Mouse (Mus musculus) kidney, embryonic 14.5 days (tissue): Measurements from ENCODE around the gene Ube2b. TPM values are rescaled to one million over a fixed set of nuclear protein-coding genes. Genes with fewer than 3 reads are reported as not detected.

Experiments used
- ATAC-seq: fragments of 200-750 bp; cut with Nextera tagmentation; 2 replicates; pipeline ENCODE4 v1.8.0; 2017; ENCODE audit warnings: moderate number of reproducible peaks, mild to moderate bottlenecking, moderate TSS enrichment, moderate library complexity; ENCODE audit not compliant: low FRiP score, low TSS enrichment
- H3K27ac ChIP-seq: fragments of 300-500 bp; sonication (generic); 2 replicates; pipeline ENCODE4 v1.5.1; 2014; ENCODE audit warnings: low read depth, mild to moderate bottlenecking, low read length, moderate library complexity, mixed read lengths
- H3K27me3 ChIP-seq: fragments of 300-500 bp; sonication (generic); 2 replicates; pipeline ENCODE4 v1.6.1; 2014; ENCODE audit warnings: mild to moderate bottlenecking, low read length; ENCODE audit not compliant: control insufficient read depth, insufficient read depth
- H3K36me3 ChIP-seq: fragments of 300-500 bp; sonication (generic); 2 replicates; pipeline ENCODE4 v1.6.1; 2014; ENCODE audit warnings: low read length, mixed read lengths; ENCODE audit not compliant: control insufficient read depth, insufficient read depth
- H3K4me1 ChIP-seq: fragments of 300-500 bp; sonication (generic); 2 replicates; pipeline ENCODE4 v1.6.1; 2014; ENCODE audit warnings: low read length, mixed read lengths; ENCODE audit not compliant: control insufficient read depth, insufficient read depth
- H3K4me2 ChIP-seq: fragments of 300-500 bp; sonication (generic); replicated peaks from 2 replicates; pipeline ENCODE4 v1.6.1; 2014; ENCODE audit warnings: low read depth, mild to moderate bottlenecking, low read length
- H3K4me3 ChIP-seq: fragments of 300-500 bp; sonication (generic); 2 replicates; pipeline ENCODE4 v1.5.1; 2014; ENCODE audit warnings: mild to moderate bottlenecking, low read length
- H3K9ac ChIP-seq: fragments of 300-500 bp; sonication (generic); 2 replicates; pipeline ENCODE4 v1.6.1; 2014; ENCODE audit warnings: low read depth, mild to moderate bottlenecking, low read length, moderate library complexity
- H3K9me3 ChIP-seq: fragments of 300-500 bp; sonication (generic); 2 replicates; pipeline ENCODE4 v1.6.1; 2016; ENCODE audit warnings: low read length; ENCODE audit not compliant: control insufficient read depth
- WGBS: fragments of 180-500 bp; shearing (Covaris S2); extraction: QIAGEN DNeasy Blood & Tissue Kit; methylation state at CpG from one replicate; pipeline ENCODE4 v1.1.7; 2014; 5-methylcytosine and 5-hydroxymethylcytosine counted together
- polyA plus RNA-seq: library from polyadenylated mRNA; unstranded; fragments of >200 nt; fragmentation: Nextera tagmentation; extraction: Ambion mirVana; gene quantifications from 2 replicates; pipeline ENCODE4 v1.2.1, GENCODE M21; 2014

Gene Ube2b
- polyA plus RNA-seq, 1 experiment from 2014 or later: 149 TPM

- Histone ChIP-seq H3K9ac (no peak overlapping the region), H3K27ac (no peak overlapping the region), H3K4me3 (no peak overlapping the region), H3K4me2 (no peak overlapping the region), H3K36me3 (no peaks in the 10 kb centered on the region), H3K27me3 (no peaks in the 10 kb centered on the region), H3K9me3 (no peaks in the 10 kb centered on the region), H3K4me1 (no peaks in the 10 kb centered on the region)
- 53% methylated on average over 11 of the region's 11 CpGs for WGBS
- no peak for ATAC-seq
Observed at GRCm38 (mm10) chr11:51960967-51961471, 39.5 kb downstream of the Ube2b start.

GRCm38 (mm10) chr11:51960061-51960460, 40.5 kb downstream of the Ube2b start:
- no peak overlapping the region for H3K9ac ChIP-seq
- H3K9me3 ChIP-seq: no peaks in the 10 kb centered on the region
- no peaks in the 10 kb centered on the region for H3K27me3 ChIP-seq
- no peak overlapping the region for H3K4me3 ChIP-seq
- H3K36me3 ChIP-seq: no peaks in the 10 kb centered on the region
- no peaks in the 10 kb centered on the region for H3K4me1 ChIP-seq
- no peak overlapping the region for H3K4me2 ChIP-seq
- 91% methylated on average over 4 of the region's 4 CpGs for WGBS
- no peak overlapping the region for H3K27ac ChIP-seq
- no peak for ATAC-seq

GRCm38 (mm10) chr11:51959511-51959910, 41.1 kb downstream of the Ube2b start:
- no peaks in the 10 kb centered on the region for H3K4me1 ChIP-seq
- no peak overlapping the region for H3K9ac ChIP-seq
- H3K27me3 ChIP-seq: no peaks in the 10 kb centered on the region
- WGBS: 74% methylated on average over 5 of the region's 5 CpGs
- no peak overlapping the region for H3K27ac ChIP-seq
- no peak for ATAC-seq
- H3K4me2 ChIP-seq: no peak overlapping the region
- no peaks in the 10 kb centered on the region for H3K9me3 ChIP-seq
- H3K4me3 ChIP-seq: no peak overlapping the region
- H3K36me3 ChIP-seq: no peaks in the 10 kb centered on the region

GRCm38 (mm10) chr11:51957760-51958159, 42.8 kb downstream of the Ube2b start:
- no peaks in the 10 kb centered on the region for H3K9me3 ChIP-seq
- WGBS: 87% methylated on average over 4 of the region's 4 CpGs
- no peaks in the 10 kb centered on the region for H3K4me1 ChIP-seq

GRCm38 (mm10) chr11:51956112-51956511, 44.5 kb downstream of the Ube2b start:
- no peaks in the 10 kb centered on the region for H3K9me3 ChIP-seq
- no peak overlapping the region for H3K9ac ChIP-seq
- no peak overlapping the region for H3K4me2 ChIP-seq
- no peak overlapping the region for H3K4me3 ChIP-seq
- H3K4me1 ChIP-seq: no peaks in the 10 kb centered on the region
- no peak for ATAC-seq
- no peaks in the 10 kb centered on the region for H3K27me3 ChIP-seq
- H3K36me3 ChIP-seq: no peaks in the 10 kb centered on the region
- H3K27ac ChIP-seq: no peak overlapping the region
- 85% methylated on average over 9 of the region's 9 CpGs for WGBS

More at GRCm38 (mm10) chr11:51957760-51958159, 42.8 kb downstream of the Ube2b start:
- ATAC-seq: no peak
- Histone ChIP-seq H3K4me3 (no peak overlapping the region), H3K27ac (no peak overlapping the region), H3K27me3 (no peaks in the 10 kb centered on the region), H3K36me3 (no peaks in the 10 kb centered on the region), H3K9ac (no peak overlapping the region), H3K4me2 (no peak overlapping the region)

- H3K4me3 ChIP-seq: no peak overlapping the region
- H3K4me2 ChIP-seq: no peak overlapping the region
- H3K27me3 ChIP-seq: no peaks in the 10 kb centered on the region
- ATAC-seq: no peak
- no peak overlapping the region for H3K9ac ChIP-seq
- no peaks in the 10 kb centered on the region for H3K9me3 ChIP-seq
- H3K27ac ChIP-seq: no peak overlapping the region
- H3K4me1 ChIP-seq: no peaks in the 10 kb centered on the region
- WGBS: 53% methylated on average over 5 of the region's 5 CpGs
- no peaks in the 10 kb centered on the region for H3K36me3 ChIP-seq
Observed at GRCm38 (mm10) chr11:51951861-51952420, 48.6 kb downstream of the Ube2b start.

- H3K36me3 ChIP-seq: no peaks in the 10 kb centered on the region
- no peak overlapping the region for H3K27ac ChIP-seq
- no peaks in the 10 kb centered on the region for H3K4me1 ChIP-seq
- ATAC-seq: no peak
- H3K9ac ChIP-seq: no peak overlapping the region
- no peaks in the 10 kb centered on the region for H3K9me3 ChIP-seq
- H3K4me3 ChIP-seq: no peak overlapping the region
- no peaks in the 10 kb centered on the region for H3K27me3 ChIP-seq
- H3K4me2 ChIP-seq: no peak overlapping the region
- 91% methylated on average over 9 of the region's 9 CpGs for WGBS
Observed at GRCm38 (mm10) chr11:51949919-51950318, 50.6 kb downstream of the Ube2b start.

- Histone ChIP-seq H3K27me3 (no peaks in the 10 kb centered on the region), H3K4me1 (no peaks in the 10 kb centered on the region), H3K9ac (no peak overlapping the region), H3K4me3 (no peak overlapping the region), H3K4me2 (no peak overlapping the region), H3K9me3 (no peaks in the 10 kb centered on the region), H3K27ac (no peak overlapping the region), H3K36me3 (no peaks in the 10 kb centered on the region)
- no peak for ATAC-seq
- 78% methylated on average over 9 of the region's 9 CpGs for WGBS
Observed at GRCm38 (mm10) chr11:51949155-51949840, 51.3 kb downstream of the Ube2b start.

GRCm38 (mm10) chr11:51946144-51946543, 54.4 kb downstream of the Ube2b start:
- H3K4me2 ChIP-seq: no peak overlapping the region
- H3K9ac ChIP-seq: no peak overlapping the region
- H3K27me3 ChIP-seq: no peaks in the 10 kb centered on the region
- H3K27ac ChIP-seq: no peak overlapping the region
- ATAC-seq: no peak
- 73% methylated on average over 6 of the region's 6 CpGs for WGBS
- no peak overlapping the region for H3K4me3 ChIP-seq
- no peaks in the 10 kb centered on the region for H3K36me3 ChIP-seq
- H3K4me1 ChIP-seq: no peaks in the 10 kb centered on the region
- H3K9me3 ChIP-seq: no peaks in the 10 kb centered on the region
